Mouse (Mus musculus) thymus, postnatal 14 days (tissue): ENCODE results near the gene Pxylp1.

ENCODE experiments used
- DNase-seq: peaks from one replicate; pipeline ENCODE4 v3.0.0; 2021

Gene Pxylp1

GRCm38 (mm10) chr9:96890266-96890665 lies 2.2 kb downstream of the Pxylp1 start:
- DNase-seq, result no peak

- peak; percentile 88 for DNase-seq
These were observed 3.0 kb downstream of the Pxylp1 start for GRCm38 (mm10) chr9:96889345-96890021.

DNA sequence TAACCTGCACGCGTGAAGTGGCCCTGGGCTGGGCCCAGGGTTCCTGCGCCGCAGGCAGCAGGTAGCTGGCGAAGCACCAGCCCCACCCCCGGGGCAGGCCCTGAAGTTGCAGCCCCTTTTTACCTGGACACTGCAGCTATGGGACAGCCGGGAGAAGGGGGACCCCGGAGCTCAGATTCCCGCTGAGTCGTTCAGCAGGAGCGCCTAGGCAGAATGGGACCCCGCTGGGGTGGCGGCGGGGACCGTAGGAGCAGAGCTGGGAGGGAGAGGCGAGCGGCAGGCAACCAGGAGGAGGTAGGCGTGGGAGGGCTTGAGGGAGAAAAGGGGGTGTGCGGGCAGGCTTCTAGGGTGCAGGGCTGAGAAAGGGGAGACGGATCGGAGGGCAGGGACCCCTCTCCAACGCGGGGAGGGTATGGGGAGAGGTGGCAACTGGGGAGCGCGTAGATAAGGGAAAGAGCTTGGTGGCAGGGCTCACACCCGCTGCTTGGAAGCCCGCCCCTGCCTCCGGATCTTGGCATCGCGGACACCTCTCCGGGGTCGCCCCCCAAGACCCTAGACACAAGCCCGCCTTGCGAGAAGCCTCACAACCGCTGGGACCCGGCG lies 3.6 kb downstream of the Pxylp1 start:
- DNase-seq, result no peak

DNA sequence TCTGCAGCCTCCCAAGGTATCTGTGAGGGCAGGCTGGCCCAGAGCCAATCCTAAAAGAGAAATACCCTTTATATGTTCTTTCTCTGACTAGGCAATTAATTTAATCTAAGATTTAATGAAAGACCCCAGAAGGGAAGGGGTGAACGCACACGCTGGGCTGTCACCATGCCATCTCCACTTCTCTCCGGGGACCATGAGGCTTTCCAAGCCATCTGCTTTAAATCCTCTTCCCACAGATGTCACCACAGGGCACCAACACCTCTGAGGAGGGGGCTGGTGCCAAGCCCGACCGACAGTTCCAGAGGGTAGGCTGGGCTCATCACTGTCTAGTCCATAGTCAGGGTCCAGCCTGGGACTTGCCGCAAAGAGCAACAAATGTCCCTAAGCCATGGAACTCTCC lies 4.5 kb downstream of the Pxylp1 start:
- no peak for DNase-seq

- no peak for DNase-seq
These were observed 5.0 kb downstream of the Pxylp1 start for GRCm38 (mm10) chr9:96887492-96887891.

- DNase-seq, result peak; percentile 28
These were observed 6.7 kb downstream of the Pxylp1 start for GRCm38 (mm10) chr9:96885781-96886180.

- DNase-seq, result no peak
These were observed 9.8 kb downstream of the Pxylp1 start for GRCm38 (mm10) chr9:96882496-96883265.

- no peak for DNase-seq
These were observed 10.6 kb downstream of the Pxylp1 start for GRCm38 (mm10) chr9:96881901-96882300.

GRCm38 (mm10) chr9:96879024-96879423 lies 13.4 kb downstream of the Pxylp1 start:
- no peak for DNase-seq

DNA sequence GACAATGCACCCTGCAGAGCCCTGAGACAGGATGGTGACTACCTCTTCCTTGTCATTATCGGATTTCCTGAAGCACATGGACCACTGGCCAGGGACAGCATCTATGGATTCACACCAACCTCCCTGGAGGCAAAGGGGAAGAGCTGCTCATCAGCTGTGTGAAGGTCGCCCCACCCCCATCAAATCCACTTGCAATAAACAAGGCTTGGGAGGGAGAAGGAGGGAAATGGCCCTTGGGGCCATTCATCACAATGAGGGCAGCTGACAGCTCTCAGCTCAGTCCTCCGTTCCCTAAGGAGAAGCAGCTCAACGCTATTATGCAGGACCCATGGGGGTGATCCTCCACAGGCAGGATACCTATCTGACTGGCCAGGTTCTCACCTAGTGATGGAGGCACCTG lies 14.0 kb downstream of the Pxylp1 start:
- DNase-seq, result no peak

DNA sequence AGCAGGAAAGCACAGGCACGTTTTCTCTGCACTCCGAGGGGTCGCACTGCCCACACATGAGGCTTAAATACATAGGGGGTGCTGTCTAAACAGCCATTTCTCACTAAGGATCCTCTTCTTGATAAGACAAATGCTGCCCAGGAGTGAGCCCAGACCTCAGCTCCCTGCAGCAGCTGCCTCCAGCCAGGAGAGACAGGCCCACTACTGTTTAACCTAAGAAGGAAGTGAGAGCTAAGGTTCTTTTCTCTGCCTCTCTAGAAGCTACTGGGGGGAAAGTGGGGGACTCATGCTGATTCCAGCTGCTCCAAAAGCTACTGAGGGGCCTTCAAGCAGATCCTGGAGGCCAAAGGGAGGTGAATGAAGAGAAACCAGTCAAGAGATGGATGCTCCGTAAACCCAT lies 16.8 kb downstream of the Pxylp1 start:
- DNase-seq, result no peak

- DNase-seq, result peak; percentile 33
These were observed 19.4 kb downstream of the Pxylp1 start for GRCm38 (mm10) chr9:96873082-96873481.

DNA sequence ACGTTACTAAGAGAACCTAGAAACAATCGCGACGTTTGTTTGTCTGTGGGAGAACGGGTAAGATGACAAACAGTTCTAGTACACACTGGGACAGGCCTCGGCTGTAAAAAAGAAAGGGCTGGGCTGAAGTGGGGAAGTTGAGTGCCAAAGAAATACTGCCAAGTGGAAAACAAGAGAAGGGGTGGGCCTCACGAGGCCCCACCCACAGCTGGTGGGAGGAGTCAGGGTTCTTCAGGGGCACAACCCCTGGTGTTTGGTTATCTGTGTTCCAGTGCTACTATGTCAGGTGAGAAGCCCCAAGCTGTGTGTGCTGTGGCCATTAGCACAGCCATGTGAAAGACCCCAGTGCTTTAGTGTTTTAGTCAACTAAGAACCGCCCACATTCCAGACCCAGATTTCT lies 22.4 kb downstream of the Pxylp1 start:
- no peak for DNase-seq

GRCm38 (mm10) chr9:96869542-96869941 lies 22.9 kb downstream of the Pxylp1 start:
- DNase-seq, result no peak

DNA sequence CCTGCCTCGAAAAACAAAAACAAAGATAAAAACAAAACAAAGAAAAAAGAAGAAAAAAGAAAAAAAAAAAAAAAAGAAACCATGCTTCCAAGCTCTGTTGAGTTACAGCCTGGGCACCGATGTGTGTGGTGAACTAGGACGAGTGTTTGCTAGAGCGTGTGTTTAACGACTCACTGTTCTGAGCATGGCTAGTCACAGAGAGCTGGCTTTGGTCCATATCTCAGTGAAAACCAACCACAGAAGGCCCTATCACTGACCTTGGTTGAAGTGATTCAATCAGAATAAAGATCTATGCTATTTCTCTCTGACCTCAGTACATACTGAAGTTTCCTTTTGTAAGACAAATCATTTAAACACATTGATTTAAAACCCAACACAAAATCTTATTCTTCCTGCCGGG lies 23.9 kb downstream of the Pxylp1 start:
- DNase-seq, result no peak

DNA sequence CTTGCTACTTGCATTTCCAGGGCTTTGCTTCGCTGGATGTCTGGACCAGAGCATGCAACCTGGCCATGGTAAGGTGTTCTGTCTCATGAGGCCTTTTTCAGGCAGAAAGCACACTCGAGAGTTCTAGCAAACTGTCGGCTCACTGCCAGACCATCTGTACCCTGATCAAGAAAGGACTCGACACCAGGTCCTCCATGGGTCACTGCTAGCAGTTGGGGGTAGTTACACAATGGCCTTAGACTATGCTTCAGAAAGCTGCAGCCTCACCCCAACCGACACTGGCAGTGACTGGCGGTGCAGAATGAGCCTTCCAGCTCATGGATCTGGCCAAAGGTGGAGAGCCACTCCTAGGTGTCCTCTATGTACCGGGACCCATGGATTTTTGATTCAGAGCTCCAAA lies 25.3 kb downstream of the Pxylp1 start:
- DNase-seq, result no peak

DNA sequence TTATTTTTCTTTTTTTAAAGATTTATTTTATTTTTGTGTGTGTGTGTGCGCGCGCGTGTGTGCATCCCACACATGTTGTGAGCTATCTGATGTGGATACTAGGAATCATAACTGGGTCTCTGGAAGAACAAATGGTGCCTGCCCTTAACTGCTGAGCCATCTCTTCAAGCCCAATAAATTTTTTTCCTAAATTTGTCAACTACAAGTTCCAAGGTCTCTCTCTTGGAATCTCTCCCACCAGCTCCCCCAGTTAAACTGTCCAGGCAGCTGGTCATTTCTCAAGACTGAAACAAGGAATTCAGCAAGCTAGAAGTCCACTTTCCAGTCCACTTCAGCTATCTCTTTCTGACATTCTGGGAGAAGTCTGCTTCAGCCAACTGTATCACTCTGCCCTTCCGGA lies 26.3 kb downstream of the Pxylp1 start:
- DNase-seq, result no peak

- no peak for DNase-seq
These were observed 26.9 kb downstream of the Pxylp1 start for GRCm38 (mm10) chr9:96865473-96866050.

DNA sequence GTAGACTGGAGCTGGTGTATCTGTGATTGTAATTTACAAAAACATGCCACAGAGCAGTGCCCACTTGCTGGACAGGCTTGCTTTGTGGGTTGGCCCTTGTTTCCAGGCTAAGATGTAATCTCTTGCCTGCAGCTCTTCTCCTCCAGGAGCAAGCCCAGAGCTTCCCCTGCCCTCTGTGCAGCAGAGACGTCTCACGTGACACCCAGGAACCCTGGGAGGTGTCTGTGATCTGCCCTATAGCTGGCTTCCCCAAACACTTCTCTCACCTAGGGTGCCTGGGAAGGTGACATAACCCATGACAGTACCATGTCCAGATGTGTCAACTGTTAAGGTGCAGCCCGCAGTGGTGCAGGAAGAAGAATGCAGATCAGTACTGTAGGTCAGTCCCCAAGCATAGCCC lies 28.9 kb downstream of the Pxylp1 start:
- no peak for DNase-seq

DNA sequence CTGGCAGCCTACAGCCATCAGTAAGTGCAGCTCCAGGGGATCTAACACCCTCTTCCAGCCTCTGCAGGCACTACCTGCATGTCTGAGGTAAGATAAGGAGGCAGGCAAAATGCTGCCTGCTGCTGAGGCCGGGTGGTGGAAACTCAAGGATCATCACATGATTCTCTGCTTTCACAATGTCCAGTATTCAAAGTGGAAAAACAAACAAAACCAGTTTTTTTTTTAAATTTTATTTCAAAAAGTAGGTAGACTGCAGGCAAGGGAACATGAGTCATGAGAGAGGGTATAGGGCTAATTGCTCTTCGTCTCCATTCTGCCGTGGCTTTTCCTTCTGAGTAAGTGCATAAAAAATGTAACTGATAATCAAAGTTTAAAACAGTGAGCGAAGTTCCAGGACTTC lies 29.6 kb downstream of the Pxylp1 start:
- no peak for DNase-seq

DNA sequence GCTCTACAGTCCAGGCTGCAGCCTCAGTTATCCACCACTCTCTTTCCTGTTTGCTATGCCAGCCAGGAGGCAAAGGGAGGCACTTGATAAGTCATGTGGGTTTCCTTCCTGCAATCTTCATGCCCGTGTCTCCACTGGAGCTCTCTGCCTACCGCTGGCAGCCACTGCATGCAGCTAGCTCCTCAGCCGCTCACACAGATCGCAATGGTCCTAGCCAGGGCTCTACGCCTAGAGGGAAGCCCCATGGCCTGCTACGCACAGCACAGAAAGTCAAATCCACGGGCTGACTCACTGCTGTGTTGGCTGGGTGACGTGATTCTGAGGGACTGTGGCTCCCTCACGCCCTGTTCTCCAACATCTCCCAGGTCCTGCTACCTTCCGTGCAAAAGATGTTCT lies 31.4 kb downstream of the Pxylp1 start:
- DNase-seq, result no peak

GRCm38 (mm10) chr9:96860380-96861091 lies 31.9 kb downstream of the Pxylp1 start:
- no peak for DNase-seq

DNA sequence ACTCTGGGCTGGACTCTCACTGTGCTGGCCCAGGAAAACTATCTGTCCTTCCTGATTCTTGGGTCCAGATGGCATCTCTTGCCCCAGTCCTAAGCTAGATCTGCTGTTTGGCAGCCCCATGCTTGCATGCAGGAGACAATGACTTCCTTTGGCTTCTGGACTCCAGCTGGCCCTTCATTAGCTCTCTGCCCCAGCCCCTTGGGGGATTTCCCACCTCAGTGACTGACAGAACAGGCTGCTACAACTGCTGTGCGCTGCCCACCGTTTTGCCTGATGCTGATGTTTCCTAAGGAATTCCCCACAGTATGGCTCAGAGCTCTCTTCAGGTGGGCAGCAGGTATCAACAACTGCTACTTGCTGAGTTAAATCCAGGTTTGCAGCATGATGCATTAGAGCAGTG lies 33.4 kb downstream of the Pxylp1 start:
- no peak for DNase-seq
